Mouse (Mus musculus): ENCODE measurements around the gene Msh2.
A peak's percentile ranks its signal among the peaks of the same experiment; 100 is the strongest.
"Not testable (repeated sequence)": the region's sequence is repeated elsewhere in the genome, so short reads cannot be mapped to it uniquely, and the experiment has no call there.

The Msh2 gene

GRCm38 (mm10) chr17:87671890-87672660 is at the start of gene Msh2:
Msh2 (plus strand) TSS chr17:87672330.
- DNase-seq: peak; percentile 99

DNA sequence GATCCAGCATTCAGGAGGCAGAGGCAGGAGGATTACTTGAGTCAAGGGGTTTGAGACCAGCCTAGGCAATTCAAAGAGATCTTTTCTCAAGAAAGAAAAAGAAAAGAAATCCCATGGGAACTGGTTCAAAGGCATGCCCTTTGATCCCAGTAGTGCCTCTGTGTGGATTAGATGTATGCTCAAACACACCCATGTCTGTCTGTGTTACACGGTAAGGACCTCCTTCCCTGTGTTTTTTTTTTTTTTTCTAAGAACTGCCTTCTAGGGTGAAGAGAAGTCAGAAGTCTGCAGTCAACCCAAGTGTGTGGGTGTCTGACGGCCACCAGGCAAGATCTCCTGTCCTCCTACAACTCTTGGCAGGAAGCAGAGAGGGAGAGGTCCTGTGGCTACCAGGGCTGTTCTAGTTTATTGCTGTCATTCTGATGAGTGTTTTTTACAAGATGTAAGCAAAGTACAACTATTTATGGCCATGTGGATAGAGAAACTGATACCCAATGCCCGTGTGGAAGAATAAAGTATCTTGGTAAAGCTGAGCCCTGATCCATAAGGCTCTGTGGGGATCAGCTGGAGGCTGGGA is 46.5 kb upstream of the Msh2 start:
- no peak for DNase-seq

DNA sequence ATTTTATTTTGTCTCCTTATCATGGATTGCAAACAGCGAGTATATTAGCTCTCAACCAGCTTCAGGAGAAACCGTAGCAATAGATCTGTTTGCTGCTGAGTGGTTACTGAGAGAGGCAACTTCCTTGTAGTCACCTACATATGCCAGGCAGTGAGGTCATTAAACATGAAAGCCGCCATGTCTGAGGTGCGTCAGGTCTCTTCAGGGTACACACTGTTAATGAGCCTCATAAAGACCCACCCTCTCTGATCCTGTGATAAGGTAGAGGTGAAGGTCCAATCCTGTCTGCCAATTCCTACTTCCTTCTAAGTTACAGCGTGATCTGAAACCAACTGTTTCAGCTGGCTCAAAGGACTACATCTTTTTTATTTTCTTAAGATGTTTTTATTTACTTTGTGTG is 44.0 kb upstream of the Msh2 start:
- DNase-seq: no peak

- no peak for DNase-seq
Observed at GRCm38 (mm10) chr17:87628706-87629105, 43.4 kb upstream of the Msh2 start.

GRCm38 (mm10) chr17:87637056-87637389 is 35.1 kb upstream of the Msh2 start:
- DNase-seq: no peak

DNA sequence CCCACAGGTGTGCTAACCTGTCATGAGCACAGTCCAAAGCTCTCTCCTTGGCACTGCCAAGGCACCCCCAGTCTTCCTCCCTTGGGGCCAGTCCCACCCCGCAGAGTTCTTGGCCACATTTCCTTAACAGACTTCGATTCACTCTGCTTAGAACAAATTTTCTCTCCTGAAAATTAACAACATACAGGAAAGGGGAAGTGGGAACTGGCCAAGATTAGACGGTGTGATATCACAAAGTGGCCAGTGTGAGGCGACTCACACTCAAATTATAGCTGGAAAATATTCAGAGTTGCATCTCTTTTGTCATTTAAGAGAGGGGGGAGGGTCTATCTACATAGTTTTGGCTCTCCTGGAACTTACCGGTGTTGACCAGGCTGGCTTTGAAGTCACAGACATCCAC is 32.9 kb upstream of the Msh2 start:
- no peak for DNase-seq

GRCm38 (mm10) chr17:87640272-87640671 is 31.9 kb upstream of the Msh2 start:
- no peak for DNase-seq

- no peak for DNase-seq
Observed at GRCm38 (mm10) chr17:87641006-87641405, 31.1 kb upstream of the Msh2 start.

DNA sequence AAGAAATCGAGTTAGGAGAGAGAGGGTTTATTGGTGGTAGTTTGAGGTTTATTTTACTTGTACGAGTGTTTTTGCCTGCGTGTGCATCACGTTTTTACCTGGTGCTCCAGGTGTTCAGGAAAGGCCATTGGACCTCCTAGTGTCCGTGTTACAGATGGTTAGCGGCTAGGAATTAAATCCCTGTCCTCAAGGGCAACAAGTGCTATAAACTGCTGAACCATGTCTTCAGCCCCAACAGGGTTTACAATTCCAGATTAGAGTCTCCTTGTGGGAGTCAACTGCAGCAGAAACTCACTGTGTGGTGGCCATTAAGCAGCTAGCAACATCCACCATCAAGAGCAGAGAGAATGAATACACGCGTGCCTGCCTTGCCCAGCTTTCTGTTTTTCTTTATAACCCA is 29.4 kb upstream of the Msh2 start:
- no peak for DNase-seq

GRCm38 (mm10) chr17:87655616-87656015 is 16.5 kb upstream of the Msh2 start:
- DNase-seq: not testable (repeated sequence)

DNA sequence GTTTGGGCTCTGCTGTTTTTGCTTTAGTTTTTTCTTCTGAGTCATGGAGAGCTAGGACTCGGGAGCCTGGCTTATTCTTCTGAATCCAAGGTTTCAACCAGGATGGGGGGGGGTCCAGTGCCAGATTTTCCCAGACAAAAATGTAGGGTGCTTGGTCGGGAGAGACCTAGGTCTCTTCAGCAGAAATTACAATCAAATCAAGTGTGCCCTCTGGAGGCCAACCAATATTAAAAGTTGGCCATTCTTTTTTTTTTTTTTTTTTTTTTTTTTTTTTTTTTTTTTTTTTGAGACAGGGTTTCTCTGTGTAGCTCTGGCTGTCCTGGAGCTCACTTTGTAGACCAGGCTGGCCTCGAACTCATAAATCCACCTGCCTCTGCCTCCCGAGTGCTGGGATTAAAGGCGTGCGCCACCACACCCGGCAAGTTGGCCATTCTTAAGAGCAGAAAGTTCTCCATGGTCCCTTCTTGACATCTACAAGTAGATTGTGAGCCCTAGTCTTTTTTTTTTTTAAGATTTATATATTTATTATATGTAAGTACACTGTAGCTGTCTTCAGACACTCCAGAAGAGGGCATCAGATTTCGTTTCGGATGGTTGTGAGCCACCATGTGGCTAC is 10.1 kb upstream of the Msh2 start:
- peak; percentile 38 for DNase-seq

- DNase-seq: no peak
Observed at GRCm38 (mm10) chr17:87664238-87664637, 7.9 kb upstream of the Msh2 start.

DNA sequence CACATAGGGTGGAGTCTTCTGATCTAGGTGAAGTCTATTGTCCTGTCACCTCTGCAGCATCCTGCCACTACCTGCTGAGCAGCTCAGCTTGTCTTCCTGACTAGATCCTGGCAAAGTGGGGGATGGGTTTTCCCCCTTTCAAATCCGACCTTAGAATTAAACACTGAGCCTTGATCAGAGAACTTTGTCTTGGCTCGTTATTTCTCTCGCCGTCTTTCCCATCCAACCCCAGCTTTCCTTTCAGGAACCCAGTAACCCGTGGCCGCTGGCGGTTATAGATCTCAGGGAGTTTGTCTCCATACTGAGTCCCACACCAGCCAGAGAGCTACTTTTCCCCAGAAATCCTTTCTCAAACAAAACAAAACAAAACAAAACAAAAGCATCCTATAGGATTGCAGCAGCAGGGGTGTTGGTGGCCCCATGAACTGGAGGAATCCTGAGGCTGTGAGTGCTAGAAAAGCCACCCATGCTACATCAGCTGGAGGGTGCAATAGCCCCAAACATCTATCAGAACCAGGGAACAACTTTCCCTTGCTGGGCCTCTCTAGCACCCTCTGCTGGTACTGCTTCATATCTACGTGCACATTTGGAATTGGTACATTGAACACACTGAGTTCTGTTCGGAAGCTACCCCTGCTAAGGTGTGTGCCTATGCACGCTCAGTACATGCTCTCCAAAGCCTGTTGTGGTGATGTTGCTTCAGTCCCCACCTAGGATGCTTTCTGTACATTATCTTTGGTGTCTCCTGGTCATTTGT is 6.9 kb upstream of the Msh2 start:
- DNase-seq: peak; percentile 76

- peak; percentile 55 for DNase-seq
Observed at GRCm38 (mm10) chr17:87672677-87673286, 652 bp downstream of the Msh2 start.

- peak; percentile 55 for DNase-seq
Observed at GRCm38 (mm10) chr17:87676916-87677474, 4.9 kb downstream of the Msh2 start.

DNA sequence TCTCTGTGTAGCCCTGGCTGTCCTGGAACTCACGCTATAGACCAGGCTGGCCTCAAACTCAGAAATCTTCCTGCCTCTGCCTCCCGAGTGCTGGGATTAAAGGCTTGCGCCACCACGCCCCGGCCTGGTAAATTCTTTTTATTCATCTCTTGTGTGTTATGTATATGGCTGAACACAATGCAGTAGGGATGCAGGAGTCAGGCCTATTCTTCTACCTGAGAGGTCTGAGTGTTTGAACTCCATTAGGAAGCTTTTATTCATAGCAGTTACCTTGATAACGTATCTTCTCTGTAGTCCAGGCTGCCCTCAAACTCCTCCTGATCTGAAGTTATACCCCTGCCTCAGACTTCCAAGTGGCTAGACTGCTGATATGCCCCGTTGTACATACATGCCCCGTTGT is 5.5 kb downstream of the Msh2 start:
- no peak for DNase-seq

DNA sequence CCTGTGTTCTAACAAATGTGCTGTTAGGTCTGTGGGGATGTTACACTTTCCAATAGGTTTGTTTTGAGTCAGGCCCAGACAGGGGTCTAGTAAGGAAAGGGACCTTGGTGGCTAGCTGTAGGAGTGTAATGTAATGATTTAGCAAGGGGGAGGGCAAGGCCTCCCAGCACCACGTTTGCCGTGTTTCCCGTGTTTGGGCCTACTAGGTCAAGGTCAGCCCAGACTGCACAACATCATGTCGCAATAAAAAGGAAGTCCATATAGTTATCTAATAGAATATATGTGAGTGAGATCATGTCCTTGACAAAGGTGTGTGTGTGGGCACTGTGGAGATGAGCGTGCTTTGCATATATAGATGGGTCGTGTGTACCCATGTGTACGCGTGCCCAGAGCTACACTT is 17.1 kb downstream of the Msh2 start:
- no peak for DNase-seq

DNA sequence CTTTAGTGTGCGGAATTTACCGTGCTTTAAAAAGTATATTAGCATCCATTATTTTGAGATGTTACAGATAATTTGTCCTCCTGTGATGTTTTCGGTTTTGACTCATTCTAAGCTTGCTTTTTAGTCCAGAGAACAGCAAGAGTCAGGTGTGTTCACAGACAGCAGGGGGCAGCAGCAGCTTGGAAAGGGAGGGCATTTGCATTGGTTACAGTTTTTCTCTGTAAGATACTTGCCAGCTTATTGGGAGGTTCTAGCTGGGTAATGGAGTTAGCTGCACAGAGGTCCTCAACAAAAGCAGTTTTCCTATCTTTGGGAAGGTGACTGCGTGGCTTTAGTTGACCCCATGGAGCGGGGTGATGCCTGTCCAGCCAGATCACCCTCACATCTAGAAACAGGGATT is 19.8 kb downstream of the Msh2 start:
- DNase-seq: peak; percentile 73

- DNase-seq: peak; percentile 41
Observed at GRCm38 (mm10) chr17:87695874-87696465, 23.8 kb downstream of the Msh2 start.

DNA sequence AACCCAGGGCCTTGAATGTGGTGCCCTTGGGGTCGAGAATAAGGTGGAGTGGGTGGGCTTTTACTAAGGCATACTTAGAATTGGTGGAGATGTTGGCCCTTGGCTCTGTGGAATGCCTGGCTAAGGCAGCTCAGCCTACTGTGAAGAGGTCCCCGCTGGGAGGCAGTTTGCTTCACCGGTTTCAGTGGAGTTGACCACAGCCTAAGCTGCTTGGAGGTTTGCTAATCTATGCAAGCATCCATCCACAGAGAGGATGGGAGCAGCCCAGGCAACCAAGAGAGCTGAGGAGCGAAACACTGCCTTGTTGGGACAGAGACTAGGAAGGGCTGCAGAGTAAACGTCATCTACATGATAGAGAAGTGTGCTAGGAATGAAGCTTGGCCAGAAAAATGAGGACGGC is 24.7 kb downstream of the Msh2 start:
- no peak for DNase-seq

GRCm38 (mm10) chr17:87698996-87699765 is 27.1 kb downstream of the Msh2 start:
- no peak for DNase-seq

DNA sequence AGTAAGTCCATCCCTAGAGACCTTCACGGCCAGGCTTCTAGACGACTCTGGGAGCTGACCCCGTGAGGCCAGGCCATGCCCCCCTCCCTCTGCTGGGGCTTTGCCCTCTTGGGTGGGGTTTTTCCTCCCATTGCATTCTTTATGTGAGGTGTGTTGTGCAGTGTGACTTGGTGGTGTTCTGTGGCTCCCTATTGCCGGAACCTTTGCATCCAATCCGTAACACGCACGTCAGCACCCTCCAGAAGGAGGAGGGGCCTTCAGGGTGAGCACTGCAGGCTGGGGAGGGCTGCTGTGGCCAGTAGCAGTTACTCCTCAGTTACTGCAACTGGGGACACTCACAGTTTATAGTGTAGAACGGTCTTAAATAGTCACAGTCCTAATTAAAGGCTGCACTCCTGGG is 28.0 kb downstream of the Msh2 start:
- no peak for DNase-seq

Measured in retina, postnatal 1 day (tissue).